Mouse (Mus musculus): Measurements from ENCODE around the gene Lmf2. TPM values are rescaled to one million over a fixed set of nuclear protein-coding genes. Genes with fewer than 3 reads are reported as not detected.
A peak's percentile ranks its signal among the peaks of the same experiment; 100 is the strongest.

The Lmf2 gene
- polyA plus RNA-seq, 1 experiment from 2014 or later, result 55.8 TPM

- H3K4me3 ChIP-seq (ENCODE audit: low read length), result no peak overlapping the region
- H3K36me3 ChIP-seq (ENCODE audit: control insufficient read depth, insufficient read depth, low read length), result peaks cover 19% of the 10 kb centered on the region
- no peaks in the 10 kb centered on the region for H3K9me3 ChIP-seq (ENCODE audit: control insufficient read depth, low read length)
- ATAC-seq, result no peak
- H3K4me1 ChIP-seq (ENCODE audit: control insufficient read depth, insufficient read depth, low read length), result peaks cover 16% of the 10 kb centered on the region
- peak overlapping the region; percentile 93; the same call in 1 of the 2 replicates for H3K9ac ChIP-seq (ENCODE audit: low read depth, low read length)
- no peak overlapping the region for H3K4me2 ChIP-seq (ENCODE audit: low read depth, low read length)
- no peak overlapping the region for H3K27ac ChIP-seq (ENCODE audit: low read length)
- 96% methylated on average over 16 of the region's 16 CpGs for WGBS
- no peaks in the 10 kb centered on the region for H3K27me3 ChIP-seq (replicated peaks; ENCODE audit: control insufficient read depth, insufficient read depth, low read length)
These were observed 1.6 kb downstream of the Lmf2 start for GRCm38 (mm10) chr15:89353837-89354236.

DNA sequence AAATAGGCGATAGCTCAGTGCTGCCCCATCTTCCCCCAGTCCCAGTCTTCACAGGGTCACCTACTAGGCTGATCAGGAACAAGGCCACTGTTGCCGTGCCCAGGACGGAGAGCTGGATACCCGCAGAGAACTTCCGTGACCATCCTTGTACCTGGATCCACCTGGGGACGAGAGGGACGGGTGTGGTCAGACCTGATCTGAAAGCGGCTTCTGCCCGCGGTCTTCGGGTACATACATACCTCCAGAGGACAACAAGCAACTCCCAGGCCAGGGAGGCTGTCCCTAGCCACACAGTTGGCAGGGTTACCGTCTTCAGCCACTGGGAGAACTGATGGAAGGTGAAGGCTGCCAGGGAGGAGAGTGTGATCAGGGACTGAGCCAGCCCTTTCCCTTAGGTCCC lies 2.7 kb downstream of the Lmf2 start:
- H3K4me1 ChIP-seq (ENCODE audit: control insufficient read depth, insufficient read depth, low read length), result peaks cover 14% of the 10 kb centered on the region
- no peak overlapping the region for H3K9ac ChIP-seq (ENCODE audit: low read depth, low read length)
- no peak overlapping the region for H3K27ac ChIP-seq (ENCODE audit: low read length)
- H3K36me3 ChIP-seq (ENCODE audit: control insufficient read depth, insufficient read depth, low read length), result peaks cover 19% of the 10 kb centered on the region
- no peaks in the 10 kb centered on the region for H3K9me3 ChIP-seq (ENCODE audit: control insufficient read depth, low read length)
- H3K4me3 ChIP-seq (ENCODE audit: low read length), result no peak overlapping the region
- H3K4me2 ChIP-seq (ENCODE audit: low read depth, low read length), result no peak overlapping the region
- H3K27me3 ChIP-seq (replicated peaks; ENCODE audit: control insufficient read depth, insufficient read depth, low read length), result no peaks in the 10 kb centered on the region
- no peak for ATAC-seq
- WGBS, result 98% methylated on average over 12 of the region's 12 CpGs

GRCm38 (mm10) chr15:89352054-89352453 lies 3.4 kb downstream of the Lmf2 start:
- no peak for ATAC-seq
- peaks cover 9% of the 10 kb centered on the region for H3K4me1 ChIP-seq (ENCODE audit: control insufficient read depth, insufficient read depth, low read length)
- H3K27ac ChIP-seq (ENCODE audit: low read length), result no peak overlapping the region
- H3K27me3 ChIP-seq (replicated peaks; ENCODE audit: control insufficient read depth, insufficient read depth, low read length), result no peaks in the 10 kb centered on the region
- H3K4me2 ChIP-seq (ENCODE audit: low read depth, low read length), result no peak overlapping the region
- no peak overlapping the region for H3K4me3 ChIP-seq (ENCODE audit: low read length)
- 95% methylated on average over 14 of the region's 14 CpGs for WGBS
- no peak overlapping the region for H3K9ac ChIP-seq (ENCODE audit: low read depth, low read length)
- H3K36me3 ChIP-seq (ENCODE audit: control insufficient read depth, insufficient read depth, low read length), result peaks cover 19% of the 10 kb centered on the region
- no peaks in the 10 kb centered on the region for H3K9me3 ChIP-seq (ENCODE audit: control insufficient read depth, low read length)

GRCm38 (mm10) chr15:89351302-89351701 lies 4.2 kb downstream of the Lmf2 start:
- peaks cover 19% of the 10 kb centered on the region for H3K36me3 ChIP-seq (ENCODE audit: control insufficient read depth, insufficient read depth, low read length)
- no peaks in the 10 kb centered on the region for H3K27me3 ChIP-seq (replicated peaks; ENCODE audit: control insufficient read depth, insufficient read depth, low read length)
- no peak overlapping the region for H3K9ac ChIP-seq (ENCODE audit: low read depth, low read length)
- ATAC-seq, result no peak
- H3K4me2 ChIP-seq (ENCODE audit: low read depth, low read length), result no peak overlapping the region
- H3K4me3 ChIP-seq (ENCODE audit: low read length), result no peak overlapping the region
- 83% methylated on average over 15 of the region's 15 CpGs for WGBS
- H3K27ac ChIP-seq (ENCODE audit: low read length), result no peak overlapping the region
- no peaks in the 10 kb centered on the region for H3K9me3 ChIP-seq (ENCODE audit: control insufficient read depth, low read length)
- H3K4me1 ChIP-seq (ENCODE audit: control insufficient read depth, insufficient read depth, low read length), result peaks cover 9% of the 10 kb centered on the region

DNA sequence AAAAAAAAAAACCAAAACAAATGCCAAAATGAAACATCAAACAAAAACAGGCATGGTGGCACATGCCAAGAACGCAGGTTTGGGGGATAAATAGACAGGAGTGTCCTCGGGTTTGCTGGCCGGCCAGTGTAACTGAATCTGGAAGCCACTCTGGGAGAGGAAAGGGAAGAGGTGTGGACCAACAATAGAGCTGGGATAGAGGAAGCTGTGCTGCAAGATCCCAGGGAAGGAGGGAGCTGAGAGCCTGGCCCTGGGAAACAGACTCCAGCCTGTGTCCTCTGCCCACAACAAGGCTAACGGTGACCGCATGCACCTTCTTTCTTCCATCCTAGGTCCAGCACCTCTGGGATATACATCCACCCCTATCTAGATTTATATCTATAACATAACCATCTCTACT lies 5.0 kb downstream of the Lmf2 start:
- ATAC-seq, result no peak
- 87% methylated on average over 5 of the region's 5 CpGs for WGBS
- Histone ChIP-seq H3K4me2 (ENCODE audit: low read depth, low read length) (no peak overlapping the region), H3K27me3 (replicated peaks; ENCODE audit: control insufficient read depth, insufficient read depth, low read length) (no peaks in the 10 kb centered on the region), H3K9me3 (ENCODE audit: control insufficient read depth, low read length) (no peaks in the 10 kb centered on the region), H3K9ac (ENCODE audit: low read depth, low read length) (no peak overlapping the region), H3K36me3 (ENCODE audit: control insufficient read depth, insufficient read depth, low read length) (peaks cover 19% of the 10 kb centered on the region), H3K27ac (ENCODE audit: low read length) (no peak overlapping the region), H3K4me1 (ENCODE audit: control insufficient read depth, insufficient read depth, low read length) (peaks cover 9% of the 10 kb centered on the region), H3K4me3 (ENCODE audit: low read length) (no peak overlapping the region)

DNA sequence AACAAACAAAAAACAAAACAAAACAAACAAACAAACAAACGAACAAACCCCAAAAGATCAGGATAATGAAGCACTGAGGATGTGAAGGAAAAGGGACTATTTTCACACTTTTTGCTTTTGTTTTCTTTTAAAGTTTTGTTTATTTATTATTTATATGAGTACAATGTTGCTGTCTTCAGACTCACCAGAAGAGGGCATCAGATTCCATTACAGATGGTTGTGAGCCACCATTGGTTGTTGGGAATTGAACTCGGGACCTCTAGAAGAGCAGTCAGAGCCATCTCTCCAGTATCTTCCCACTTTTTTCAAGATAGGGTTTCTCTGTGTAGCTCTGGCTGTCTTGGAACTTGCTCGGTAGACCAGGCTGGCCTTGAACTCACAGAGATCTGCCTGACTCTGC lies 12.1 kb downstream of the Lmf2 start:
- H3K27ac ChIP-seq (ENCODE audit: low read length), result no peak overlapping the region

DNA sequence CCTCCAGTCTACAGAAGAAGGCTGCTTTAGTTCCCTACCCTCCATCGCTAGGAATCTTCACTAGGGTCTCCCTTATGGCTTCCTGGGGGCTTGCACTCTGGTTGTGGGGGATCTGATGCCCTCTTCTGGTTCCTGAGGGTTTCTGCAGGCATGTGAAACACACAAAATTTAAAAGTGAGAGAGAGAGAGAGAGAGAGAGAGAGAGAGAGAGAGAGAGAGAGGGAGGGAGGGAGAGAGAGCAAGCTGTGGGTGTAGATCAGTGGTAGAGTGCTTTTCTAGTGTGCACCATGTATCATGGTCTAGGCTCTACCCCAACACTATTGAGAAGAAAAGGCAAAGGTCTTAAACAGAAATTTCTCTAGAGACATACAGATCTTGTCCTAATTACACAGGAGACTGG lies 13.8 kb downstream of the Lmf2 start:
- Histone ChIP-seq H3K4me2 (ENCODE audit: low read depth, low read length) (no peak overlapping the region), H3K27me3 (replicated peaks; ENCODE audit: control insufficient read depth, insufficient read depth, low read length) (no peaks in the 10 kb centered on the region), H3K9ac (ENCODE audit: low read depth, low read length) (no peak overlapping the region), H3K27ac (ENCODE audit: low read length) (no peak overlapping the region), H3K4me1 (ENCODE audit: control insufficient read depth, insufficient read depth, low read length) (no peaks in the 10 kb centered on the region), H3K4me3 (ENCODE audit: low read length) (no peak overlapping the region), H3K36me3 (ENCODE audit: control insufficient read depth, insufficient read depth, low read length) (no peaks in the 10 kb centered on the region), H3K9me3 (ENCODE audit: control insufficient read depth, low read length) (no peaks in the 10 kb centered on the region)
- WGBS, result 68% methylated on average over 1 of the region's 1 CpGs
- ATAC-seq, result no peak

More for the DNA sequence above, 12.1 kb downstream of the Lmf2 start:
- 85% methylated on average over 3 of the region's 3 CpGs for WGBS
- Histone ChIP-seq H3K27me3 (replicated peaks; ENCODE audit: control insufficient read depth, insufficient read depth, low read length) (no peaks in the 10 kb centered on the region), H3K36me3 (ENCODE audit: control insufficient read depth, insufficient read depth, low read length) (no peaks in the 10 kb centered on the region), H3K9ac (ENCODE audit: low read depth, low read length) (no peak overlapping the region), H3K4me1 (ENCODE audit: control insufficient read depth, insufficient read depth, low read length) (no peaks in the 10 kb centered on the region), H3K4me2 (ENCODE audit: low read depth, low read length) (no peak overlapping the region), H3K9me3 (ENCODE audit: control insufficient read depth, low read length) (no peaks in the 10 kb centered on the region), H3K4me3 (ENCODE audit: low read length) (no peak overlapping the region)
- no peak for ATAC-seq

DNA sequence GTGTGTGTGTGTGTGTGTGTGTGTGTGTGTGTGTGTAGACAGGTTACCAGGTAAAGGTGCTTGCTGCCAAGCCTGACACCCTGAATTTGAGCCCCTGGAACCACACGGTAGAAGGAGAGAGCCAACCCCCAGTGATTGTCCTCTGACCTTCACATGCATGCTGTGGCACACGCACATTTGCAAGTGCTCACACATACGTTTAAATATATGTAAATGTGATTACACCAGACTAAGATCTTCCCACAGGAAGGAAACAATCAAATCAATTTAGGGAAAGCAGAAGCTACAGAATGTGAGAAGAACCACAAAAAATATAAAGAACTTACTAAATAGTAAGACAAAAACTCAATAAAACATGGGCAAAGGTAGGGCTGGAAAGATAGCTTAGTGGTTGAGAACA lies 15.3 kb downstream of the Lmf2 start:
- Histone ChIP-seq H3K9ac (ENCODE audit: low read depth, low read length) (no peak overlapping the region), H3K4me3 (ENCODE audit: low read length) (no peak overlapping the region), H3K27ac (ENCODE audit: low read length) (no peak overlapping the region), H3K4me1 (ENCODE audit: control insufficient read depth, insufficient read depth, low read length) (no peaks in the 10 kb centered on the region), H3K36me3 (ENCODE audit: control insufficient read depth, insufficient read depth, low read length) (no peaks in the 10 kb centered on the region), H3K4me2 (ENCODE audit: low read depth, low read length) (no peak overlapping the region), H3K27me3 (replicated peaks; ENCODE audit: control insufficient read depth, insufficient read depth, low read length) (no peaks in the 10 kb centered on the region; the same call in 1 of the 2 replicates), H3K9me3 (ENCODE audit: control insufficient read depth, low read length) (no peaks in the 10 kb centered on the region)
- 70% methylated on average over 3 of the region's 3 CpGs for WGBS
- no peak for ATAC-seq

DNA sequence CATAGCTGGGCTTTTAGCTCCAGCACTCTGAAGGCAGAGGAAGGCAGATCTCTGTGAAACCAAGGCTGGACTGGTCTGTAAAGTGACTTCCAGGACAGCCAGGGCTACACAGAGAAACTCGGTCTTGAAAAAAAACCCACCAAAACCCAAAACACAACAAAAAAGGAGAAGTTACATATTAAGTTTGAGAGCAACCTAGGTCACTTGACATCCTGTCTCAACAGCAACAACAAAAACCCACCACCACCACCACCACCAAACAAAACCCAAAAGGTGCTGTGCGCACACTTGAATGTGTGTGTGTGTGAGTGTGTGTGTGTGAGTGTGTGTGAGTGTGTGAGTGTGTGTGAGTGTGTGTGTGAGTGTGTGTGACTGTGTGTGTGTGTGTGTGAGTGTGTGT lies 15.8 kb downstream of the Lmf2 start:
- no peaks in the 10 kb centered on the region for H3K36me3 ChIP-seq (ENCODE audit: control insufficient read depth, insufficient read depth, low read length)
- no peaks in the 10 kb centered on the region for H3K9me3 ChIP-seq (ENCODE audit: control insufficient read depth, low read length)
- no peak overlapping the region for H3K9ac ChIP-seq (ENCODE audit: low read depth, low read length)
- no peak overlapping the region for H3K4me2 ChIP-seq (ENCODE audit: low read depth, low read length)
- ATAC-seq, result no peak
- no peaks in the 10 kb centered on the region for H3K4me1 ChIP-seq (ENCODE audit: control insufficient read depth, insufficient read depth, low read length)
- WGBS, result 93% methylated on average over 2 of the region's 2 CpGs
- H3K27ac ChIP-seq (ENCODE audit: low read length), result no peak overlapping the region
- H3K27me3 ChIP-seq (replicated peaks; ENCODE audit: control insufficient read depth, insufficient read depth, low read length), result no peaks in the 10 kb centered on the region; the same call in 1 of the 2 replicates
- H3K4me3 ChIP-seq (ENCODE audit: low read length), result no peak overlapping the region

DNA sequence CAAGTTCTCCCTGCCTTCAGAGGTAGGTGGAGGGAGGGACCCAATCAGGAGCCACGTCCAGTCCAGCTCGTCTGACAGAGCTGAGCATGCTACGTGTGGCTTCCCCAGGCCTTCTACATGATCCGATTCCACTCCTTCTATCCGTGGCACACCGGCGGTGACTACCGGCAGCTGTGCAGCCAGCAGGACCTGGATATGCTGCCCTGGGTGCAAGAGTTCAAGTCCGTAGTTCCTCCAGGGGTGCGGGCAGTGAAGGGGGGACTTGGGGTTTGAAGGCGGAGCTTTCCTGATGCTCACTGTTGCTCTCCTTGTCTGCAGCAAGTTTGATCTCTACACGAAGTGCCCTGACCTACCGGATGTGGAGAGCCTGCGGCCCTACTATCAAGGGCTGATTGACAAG lies 19.0 kb downstream of the Lmf2 start:
- WGBS, result 82% methylated on average over 14 of the region's 14 CpGs
- Histone ChIP-seq H3K9ac (ENCODE audit: low read depth, low read length) (no peak overlapping the region), H3K4me3 (ENCODE audit: low read length) (no peak overlapping the region), H3K4me2 (ENCODE audit: low read depth, low read length) (no peak overlapping the region), H3K4me1 (ENCODE audit: control insufficient read depth, insufficient read depth, low read length) (no peaks in the 10 kb centered on the region), H3K27ac (ENCODE audit: low read length) (no peak overlapping the region), H3K36me3 (ENCODE audit: control insufficient read depth, insufficient read depth, low read length) (no peaks in the 10 kb centered on the region), H3K9me3 (ENCODE audit: control insufficient read depth, low read length) (no peaks in the 10 kb centered on the region), H3K27me3 (replicated peaks; ENCODE audit: control insufficient read depth, insufficient read depth, low read length) (no peaks in the 10 kb centered on the region; the same call in 1 of the 2 replicates)
- no peak for ATAC-seq

Data from intestine, embryonic 16.5 days (tissue).